Mouse (Mus musculus) hindbrain, embryonic 11.5 days (tissue): ENCODE measurements around the gene Znhit3. TPM values are rescaled to one million over a fixed set of nuclear protein-coding genes. Genes with fewer than 3 reads are reported as not detected.

Experiments
- ATAC-seq: fragments of 200-750 bp; cut with Nextera tagmentation; 2 replicates; pipeline ENCODE4 v1.8.0; 2017; ENCODE audit warnings: mild to moderate bottlenecking, moderate TSS enrichment, moderate library complexity; ENCODE audit not compliant: low FRiP score
- DNase-seq: peaks from one replicate; pipeline ENCODE4 v3.0.0-alpha.2; 2015; ENCODE audit warnings: low spot score
- H3K27ac ChIP-seq: fragments of 300-500 bp; sonication (generic); 2 replicates; pipeline ENCODE4 v1.5.1; 2014; ENCODE audit warnings: mild to moderate bottlenecking, low read depth, low read length
- H3K27me3 ChIP-seq: fragments of 300-500 bp; sonication (generic); 2 replicates; pipeline ENCODE4 v1.6.1; 2014; ENCODE audit warnings: mild to moderate bottlenecking, low read length, moderate library complexity, mixed read lengths; ENCODE audit not compliant: control insufficient read depth, insufficient read depth
- H3K36me3 ChIP-seq: fragments of 300-500 bp; sonication (generic); 2 replicates; pipeline ENCODE4 v1.6.1; 2014; ENCODE audit warnings: mild to moderate bottlenecking, low read length, moderate library complexity, mixed read lengths; ENCODE audit not compliant: control insufficient read depth, insufficient read depth
- H3K4me1 ChIP-seq: fragments of 300-500 bp; sonication (generic); replicated peaks from 2 replicates; pipeline ENCODE4 v1.6.1; 2014; ENCODE audit warnings: low read length, mixed read lengths; ENCODE audit not compliant: control insufficient read depth, insufficient read depth
- H3K4me2 ChIP-seq: fragments of 300-500 bp; sonication (generic); replicated peaks from 2 replicates; pipeline ENCODE4 v1.6.1; 2014; ENCODE audit warnings: mild to moderate bottlenecking, low read depth, low read length
- H3K4me3 ChIP-seq: fragments of 300-500 bp; sonication (generic); 2 replicates; pipeline ENCODE4 v1.5.1; 2014; ENCODE audit warnings: low read depth, low read length
- H3K9ac ChIP-seq: fragments of 300-500 bp; sonication (generic); 2 replicates; pipeline ENCODE4 v1.6.1; 2014; ENCODE audit warnings: low read depth, low read length
- H3K9me3 ChIP-seq: fragments of 300-500 bp; sonication (generic); 2 replicates; pipeline ENCODE4 v1.6.1; 2016; ENCODE audit warnings: low read length; ENCODE audit not compliant: control insufficient read depth
- WGBS: fragments of 180-500 bp; shearing (Covaris S2); extraction: QIAGEN DNeasy Blood & Tissue Kit; methylation state at CpG from one replicate; pipeline ENCODE4 v1.1.7; 2014; 5-methylcytosine and 5-hydroxymethylcytosine counted together
- polyA plus RNA-seq: library from polyadenylated mRNA; unstranded; fragments of >200 nt; fragmentation: Nextera tagmentation; extraction: Ambion mirVana; gene quantifications from 2 replicates; pipeline ENCODE4 v1.2.1, GENCODE M21; 2014

The Znhit3 gene
- polyA plus RNA-seq, 1 experiment from 2014 or later: 68.5 TPM

- Histone ChIP-seq H3K9me3 (no peaks in the 10 kb centered on the region), H3K9ac (no peak overlapping the region), H3K4me1 (no peaks in the 10 kb centered on the region), H3K4me3 (no peak overlapping the region), H3K36me3 (peaks cover 9% of the 10 kb centered on the region; the same call in 1 of the 2 replicates), H3K4me2 (no peak overlapping the region), H3K27me3 (no peaks in the 10 kb centered on the region), H3K27ac (no peak overlapping the region)
- WGBS: 94% methylated on average over 8 of the region's 8 CpGs
- ATAC-seq (no peak), DNase-seq (no peak)
Measured at GRCm38 (mm10) chr11:84888025-84888424, 28.1 kb downstream of the Znhit3 start.

- Histone ChIP-seq H3K9ac (no peak overlapping the region), H3K27ac (no peak overlapping the region), H3K4me2 (no peak overlapping the region), H3K27me3 (no peaks in the 10 kb centered on the region), H3K9me3 (no peaks in the 10 kb centered on the region), H3K4me1 (no peaks in the 10 kb centered on the region), H3K36me3 (0 out of 2 replicates have a peak, but pooled peaks cover 4% of the 10 kb centered on the region), H3K4me3 (no peak overlapping the region)
- no peak for DNase-seq
- 91% methylated on average over 11 of the region's 11 CpGs for WGBS
- ATAC-seq: no peak
Measured at GRCm38 (mm10) chr11:84886767-84887511, 29.2 kb downstream of the Znhit3 start.

GRCm38 (mm10) chr11:84886236-84886635 lies 29.9 kb downstream of the Znhit3 start:
- no peak overlapping the region for H3K4me3 ChIP-seq
- H3K9ac ChIP-seq: no peak overlapping the region
- 0 out of 2 replicates have a peak, but pooled peaks cover 4% of the 10 kb centered on the region for H3K36me3 ChIP-seq
- H3K4me1 ChIP-seq: no peaks in the 10 kb centered on the region
- no peaks in the 10 kb centered on the region for H3K27me3 ChIP-seq
- H3K9me3 ChIP-seq: no peaks in the 10 kb centered on the region
- no peak for ATAC-seq
- H3K27ac ChIP-seq: no peak overlapping the region
- no peak for DNase-seq
- H3K4me2 ChIP-seq: no peak overlapping the region
- WGBS: 94% methylated on average over 5 of the region's 5 CpGs

GRCm38 (mm10) chr11:84885238-84885637 lies 30.9 kb downstream of the Znhit3 start:
- H3K4me3 ChIP-seq: no peak overlapping the region
- DNase-seq: no peak
- ATAC-seq: no peak
- no peak overlapping the region for H3K9ac ChIP-seq
- H3K36me3 ChIP-seq: 0 out of 2 replicates have a peak, but pooled peaks cover 4% of the 10 kb centered on the region
- H3K4me1 ChIP-seq: no peaks in the 10 kb centered on the region; the same call in 1 of the 2 replicates
- no peaks in the 10 kb centered on the region for H3K27me3 ChIP-seq
- H3K4me2 ChIP-seq: no peak overlapping the region
- WGBS: 94% methylated on average over 4 of the region's 4 CpGs
- H3K9me3 ChIP-seq: no peaks in the 10 kb centered on the region
- no peak overlapping the region for H3K27ac ChIP-seq

- no peak overlapping the region for H3K27ac ChIP-seq
- H3K9me3 ChIP-seq: no peaks in the 10 kb centered on the region
- no peak overlapping the region for H3K9ac ChIP-seq
- H3K4me3 ChIP-seq: no peak overlapping the region
- 94% methylated on average over 7 of the region's 7 CpGs for WGBS
- no peak for DNase-seq
- peaks cover 3% of the 10 kb centered on the region; the same call in 1 of the 2 replicates for H3K4me1 ChIP-seq
- no peak overlapping the region for H3K4me2 ChIP-seq
- H3K27me3 ChIP-seq: no peaks in the 10 kb centered on the region
- no peaks in the 10 kb centered on the region for H3K36me3 ChIP-seq
- ATAC-seq: no peak
Measured at GRCm38 (mm10) chr11:84882346-84882745, 33.8 kb downstream of the Znhit3 start.

- Histone ChIP-seq H3K4me3 (peak overlapping the region; percentile 84), H3K4me2 (peak overlapping the region; percentile 84), H3K27ac (peak overlapping the region; percentile 84; the same call in 1 of the 2 replicates), H3K36me3 (no peaks in the 10 kb centered on the region), H3K9ac (peak overlapping the region; percentile 89), H3K4me1 (peaks cover 3% of the 10 kb centered on the region; the same call in 1 of the 2 replicates), H3K9me3 (no peaks in the 10 kb centered on the region), H3K27me3 (no peaks in the 10 kb centered on the region)
- DNase-seq (no peak), ATAC-seq (no peak)
- 66% methylated on average over 9 of the region's 9 CpGs for WGBS
Measured at GRCm38 (mm10) chr11:84880971-84881370, 35.2 kb downstream of the Znhit3 start.

GRCm38 (mm10) chr11:84880465-84880961 lies 35.7 kb downstream of the Znhit3 start:
- no peaks in the 10 kb centered on the region for H3K27me3 ChIP-seq
- no peaks in the 10 kb centered on the region for H3K9me3 ChIP-seq
- under 1% methylated on average over 24 of the region's 24 CpGs for WGBS
- peak; percentile 58 for ATAC-seq
- H3K4me1 ChIP-seq: peaks cover 3% of the 10 kb centered on the region; the same call in 1 of the 2 replicates
- H3K4me2 ChIP-seq: peak overlapping the region; percentile 84
- no peaks in the 10 kb centered on the region for H3K36me3 ChIP-seq
- H3K27ac ChIP-seq: peak overlapping the region; percentile 84
- peak overlapping the region; percentile 89 for H3K9ac ChIP-seq
- peak; percentile 73 for DNase-seq
- H3K4me3 ChIP-seq: peak overlapping the region; percentile 84

- Histone ChIP-seq H3K9me3 (no peaks in the 10 kb centered on the region), H3K4me2 (peak within 1 kb of the TSS; percentile 84), H3K27me3 (no peaks in the 10 kb centered on the region), H3K36me3 (no peaks in the 10 kb centered on the region), H3K4me3 (peak within 1 kb of the TSS; percentile 84), H3K27ac (peak within 1 kb of the TSS; percentile 84), H3K4me1 (peaks cover 3% of the 10 kb centered on the region; the same call in 1 of the 2 replicates), H3K9ac (peak within 1 kb of the TSS; percentile 89)
- under 1% methylated on average over 72 of the region's 81 CpGs for WGBS
- DNase-seq (peak; percentile 88), ATAC-seq (peak; percentile 95)
Measured at GRCm38 (mm10) chr11:84879772-84880464, 36.2 kb downstream of the Znhit3 start, which contains the start of the genes Myo19 and Pigw. Gene Myo19 (plus strand): TSS chr11:84880148. Gene Pigw (minus strand): TSS chr11:84880285.
